Mouse (Mus musculus) hindbrain, embryonic 13.5 days (tissue): ENCODE measurements around the gene Cntfr. TPM values are rescaled to one million over a fixed set of nuclear protein-coding genes. Genes with fewer than 3 reads are reported as not detected.
"Not testable (repeated sequence)": the region's sequence is repeated elsewhere in the genome, so short reads cannot be mapped to it uniquely, and the experiment has no call there.

Experiments used
- ATAC-seq: fragments of 200-750 bp; cut with Nextera tagmentation; 2 replicates; pipeline ENCODE4 v1.8.0; 2017; ENCODE audit warnings: moderate TSS enrichment; ENCODE audit not compliant: low FRiP score
- H3K27ac ChIP-seq: fragments of 300-500 bp; sonication (generic); 2 replicates; pipeline ENCODE4 v1.5.1; 2015; ENCODE audit warnings: inconsistent platforms, mild to moderate bottlenecking, moderate library complexity
- H3K27me3 ChIP-seq: fragments of 300-500 bp; sonication (generic); 2 replicates; pipeline ENCODE4 v1.6.1; 2015; ENCODE audit warnings: mild to moderate bottlenecking, inconsistent platforms
- H3K36me3 ChIP-seq: fragments of 300-500 bp; sonication (generic); 2 replicates; pipeline ENCODE4 v1.6.1; 2015; ENCODE audit warnings: mild to moderate bottlenecking, inconsistent platforms
- H3K4me1 ChIP-seq: fragments of 300-500 bp; sonication (generic); replicated peaks from 2 replicates; pipeline ENCODE4 v1.6.1; 2015; ENCODE audit warnings: inconsistent platforms
- H3K4me2 ChIP-seq: fragments of 300-500 bp; sonication (generic); 2 replicates; pipeline ENCODE4 v1.6.1; 2015; ENCODE audit warnings: inconsistent platforms, mild to moderate bottlenecking, moderate library complexity
- H3K4me3 ChIP-seq: fragments of 300-500 bp; sonication (generic); 2 replicates; pipeline ENCODE4 v1.5.1; 2015; ENCODE audit warnings: mild to moderate bottlenecking, inconsistent platforms
- H3K9ac ChIP-seq: fragments of 300-500 bp; sonication (generic); 2 replicates; pipeline ENCODE4 v1.6.1; 2015; ENCODE audit warnings: mild to moderate bottlenecking, inconsistent platforms
- H3K9me3 ChIP-seq: fragments of 300-500 bp; sonication (generic); 2 replicates; pipeline ENCODE4 v1.6.1; 2016; ENCODE audit warnings: inconsistent platforms
- WGBS: fragments of 180-500 bp; shearing (Covaris S2); methylation state at CpG from one replicate; pipeline ENCODE4 v1.1.7; 2015; 5-methylcytosine and 5-hydroxymethylcytosine counted together
- polyA plus RNA-seq: library from polyadenylated mRNA; unstranded; fragments of >200 nt; fragmentation: Nextera tagmentation; extraction: Ambion mirVana; gene quantifications from 2 replicates; pipeline ENCODE4 v1.2.1, GENCODE M21; 2015

The Cntfr gene
- polyA plus RNA-seq, 1 experiment from 2014 or later, result 24.4 TPM

GRCm38 (mm10) chr4:41705922-41706754 lies 9.2 kb upstream of the Cntfr start:
- Histone ChIP-seq H3K27ac (peak overlapping the region; percentile 55), H3K4me3 (no peak overlapping the region), H3K27me3 (0 out of 2 replicates have a peak, but pooled peaks cover 6% of the 10 kb centered on the region), H3K9me3 (no peaks in the 10 kb centered on the region), H3K36me3 (peaks cover 5% of the 10 kb centered on the region; the same call in 1 of the 2 replicates), H3K4me2 (peak overlapping the region; percentile 35), H3K9ac (peak overlapping the region; percentile 35; the same call in 1 of the 2 replicates), H3K4me1 (peaks cover 37% of the 10 kb centered on the region)
- 56% methylated on average over 19 of the region's 19 CpGs for WGBS
- ATAC-seq, result peak; percentile 11; the same call in 1 of the 2 replicates

- H3K27me3 ChIP-seq, result 0 out of 2 replicates have a peak, but pooled peaks cover 6% of the 10 kb centered on the region
- ATAC-seq, result no peak
- H3K36me3 ChIP-seq, result no peaks in the 10 kb centered on the region
- H3K27ac ChIP-seq, result no peak overlapping the region
- H3K9me3 ChIP-seq, result no peaks in the 10 kb centered on the region
- no peak overlapping the region for H3K4me3 ChIP-seq
- 6% methylated on average over 5 of the region's 5 CpGs for WGBS
- no peak overlapping the region for H3K4me2 ChIP-seq
- H3K4me1 ChIP-seq, result peaks cover 33% of the 10 kb centered on the region
- no peak overlapping the region for H3K9ac ChIP-seq
These were observed 7.8 kb upstream of the Cntfr start for GRCm38 (mm10) chr4:41704651-41705050.

DNA sequence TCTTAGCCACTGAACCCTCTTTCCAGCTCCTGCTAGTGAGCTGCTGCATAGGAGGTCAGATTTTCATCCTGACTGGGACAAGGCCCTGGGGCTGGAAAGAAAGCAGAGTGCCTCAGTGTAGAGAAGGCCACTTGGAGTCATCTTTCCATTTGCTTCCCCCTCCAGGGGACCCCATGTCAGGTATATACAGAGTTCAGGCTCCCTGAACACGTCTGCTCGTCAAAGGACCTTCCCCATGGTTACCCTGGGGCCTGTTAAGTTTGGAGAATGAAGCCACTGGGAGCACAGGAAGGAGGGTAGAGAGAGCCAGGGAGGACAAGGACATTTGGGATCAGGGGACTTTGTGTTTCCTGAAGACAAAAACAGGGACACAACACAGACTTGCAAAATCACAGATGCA lies 5.3 kb upstream of the Cntfr start:
- not testable (repeated sequence) for H3K27ac ChIP-seq, ATAC-seq, H3K4me3 ChIP-seq, H3K27me3 ChIP-seq, H3K9me3 ChIP-seq, H3K4me2 ChIP-seq, H3K9ac ChIP-seq, H3K36me3 ChIP-seq
- H3K4me1 ChIP-seq, result peaks cover 18% of the 10 kb centered on the region
- WGBS, result 79% methylated on average over 2 of the region's 2 CpGs

- H3K4me3 ChIP-seq, H3K4me1 ChIP-seq, H3K9me3 ChIP-seq, ATAC-seq, H3K9ac ChIP-seq, H3K27me3 ChIP-seq, H3K27ac ChIP-seq, H3K4me2 ChIP-seq, H3K36me3 ChIP-seq: not testable (repeated sequence)
- 66% methylated on average over 4 of the region's 8 CpGs for WGBS
These were observed 3.3 kb upstream of the Cntfr start for GRCm38 (mm10) chr4:41700224-41700623.

- not testable (repeated sequence) for H3K9ac ChIP-seq, ATAC-seq, H3K4me3 ChIP-seq, H3K36me3 ChIP-seq, H3K4me1 ChIP-seq, H3K27me3 ChIP-seq, H3K27ac ChIP-seq, H3K9me3 ChIP-seq
- peak within 1 kb of the TSS; percentile 39 for H3K4me2 ChIP-seq
- 83% methylated on average over 10 of the region's 10 CpGs for WGBS
These were observed 2.9 kb upstream of the Cntfr start, which contains the start of gene Il11ra1 for GRCm38 (mm10) chr4:41699783-41700182. Gene Il11ra1 (plus strand): TSS chr4:41699989.

DNA sequence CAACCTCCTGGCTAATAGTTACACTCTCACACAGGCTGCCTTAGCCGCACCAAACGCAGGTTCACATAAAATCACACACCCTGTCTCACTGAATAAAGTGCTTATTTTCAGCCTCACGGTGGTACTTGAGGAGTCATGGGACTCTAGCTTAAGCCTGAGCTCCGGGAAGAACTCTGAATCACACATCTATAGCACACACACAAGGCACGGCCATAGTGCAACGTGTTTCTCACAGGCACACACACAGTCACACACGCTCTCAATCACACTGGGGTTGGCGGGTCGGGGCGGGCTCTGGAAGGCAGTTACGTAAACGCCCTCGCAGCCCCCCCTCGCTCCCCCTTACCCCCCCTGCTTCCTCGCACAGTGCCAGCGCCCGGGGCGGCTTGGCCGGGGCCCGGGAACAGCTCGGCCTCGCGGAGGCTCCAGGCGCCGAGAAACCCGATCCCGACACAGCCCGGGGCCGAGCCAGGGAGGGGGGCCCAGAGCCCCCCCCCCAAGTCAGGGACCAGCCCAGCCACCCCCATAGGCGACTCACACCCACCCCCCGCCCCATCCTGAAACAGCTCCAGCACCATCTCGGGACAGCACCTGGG lies 1.6 kb upstream of the Cntfr start:
- WGBS, result 7% methylated on average over 23 of the region's 32 CpGs
- not testable (repeated sequence) for H3K9ac ChIP-seq, H3K27ac ChIP-seq, H3K4me3 ChIP-seq, ATAC-seq, H3K36me3 ChIP-seq, H3K27me3 ChIP-seq, H3K9me3 ChIP-seq, H3K4me1 ChIP-seq
- H3K4me2 ChIP-seq, result peak overlapping the region; percentile 39

- not testable (repeated sequence) for H3K9ac ChIP-seq, H3K4me1 ChIP-seq, H3K4me3 ChIP-seq, H3K9me3 ChIP-seq, H3K27ac ChIP-seq, H3K36me3 ChIP-seq, H3K27me3 ChIP-seq, ATAC-seq, H3K4me2 ChIP-seq
- 9% methylated on average over 12 of the region's 15 CpGs for WGBS
These were observed 437 bp downstream of the Cntfr start for GRCm38 (mm10) chr4:41696452-41696851.

DNA sequence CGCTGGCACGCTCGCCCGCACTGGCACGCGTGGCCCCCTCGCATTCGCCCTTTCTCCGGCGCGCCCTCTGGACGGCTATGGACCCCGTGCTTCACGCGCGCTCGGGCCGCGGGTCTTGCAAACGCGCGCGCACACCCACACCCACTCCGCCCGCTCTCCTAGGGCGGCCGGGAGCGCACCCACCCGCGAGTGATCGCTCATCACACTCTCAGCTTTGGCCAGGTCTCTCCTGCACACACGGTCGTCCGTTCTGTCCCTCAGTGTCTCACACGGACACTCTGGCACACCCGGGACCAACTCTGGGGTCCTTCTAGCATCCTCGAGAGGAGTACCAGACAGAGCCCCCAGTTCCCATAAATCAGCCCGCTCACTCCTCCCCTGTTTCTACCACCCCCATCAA lies 1.1 kb downstream of the Cntfr start:
- H3K27me3 ChIP-seq, H3K36me3 ChIP-seq, ATAC-seq, H3K9ac ChIP-seq, H3K4me1 ChIP-seq, H3K27ac ChIP-seq, H3K9me3 ChIP-seq: not testable (repeated sequence)
- 1% methylated on average over 22 of the region's 38 CpGs for WGBS
- peak overlapping the region; percentile 42 for H3K4me2 ChIP-seq
- H3K4me3 ChIP-seq, result peak overlapping the region; percentile 25

GRCm38 (mm10) chr4:41693511-41693910 lies 3.4 kb downstream of the Cntfr start:
- H3K36me3 ChIP-seq, ATAC-seq, H3K27ac ChIP-seq, H3K9ac ChIP-seq, H3K9me3 ChIP-seq, H3K27me3 ChIP-seq: not testable (repeated sequence)
- WGBS, result 8% methylated on average over 4 of the region's 4 CpGs
- H3K4me1 ChIP-seq, result peaks cover 14% of the 10 kb centered on the region
- H3K4me2 ChIP-seq, result peak overlapping the region; percentile 46
- H3K4me3 ChIP-seq, result peak overlapping the region; percentile 22

GRCm38 (mm10) chr4:41690014-41690413 lies 6.9 kb downstream of the Cntfr start:
- WGBS, result no CpG with 5 or more reads among the region's 4 CpGs
- H3K27me3 ChIP-seq, H3K4me3 ChIP-seq, H3K27ac ChIP-seq, ATAC-seq, H3K36me3 ChIP-seq, H3K9me3 ChIP-seq, H3K9ac ChIP-seq, H3K4me2 ChIP-seq: not testable (repeated sequence)
- H3K4me1 ChIP-seq, result peaks cover 19% of the 10 kb centered on the region

DNA sequence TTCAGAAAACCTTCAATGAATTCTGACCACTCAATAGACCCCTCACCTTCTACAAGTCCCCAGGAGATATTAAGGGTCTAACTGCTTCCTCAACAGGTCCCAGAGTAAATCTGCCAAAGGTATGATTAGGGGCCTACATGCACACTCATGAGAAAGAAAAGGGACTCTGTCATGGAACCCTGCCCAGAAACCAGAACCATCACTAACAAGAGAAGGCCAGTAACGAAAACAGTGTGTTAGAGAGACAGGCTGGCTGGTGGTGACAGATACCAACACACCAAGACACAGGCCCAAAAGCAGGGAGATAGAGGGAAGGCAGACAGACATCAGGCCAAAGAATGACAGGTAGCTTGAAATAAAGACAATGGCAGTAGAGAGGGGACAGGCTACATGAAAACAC lies 8.3 kb downstream of the Cntfr start:
- H3K4me3 ChIP-seq, H3K27me3 ChIP-seq, H3K4me2 ChIP-seq, ATAC-seq, H3K9me3 ChIP-seq, H3K36me3 ChIP-seq, H3K9ac ChIP-seq: not testable (repeated sequence)
- H3K27ac ChIP-seq, result peak overlapping the region; percentile 64
- H3K4me1 ChIP-seq, result peaks cover 25% of the 10 kb centered on the region
- WGBS, result 41% methylated on average over 1 of the region's 1 CpGs

- WGBS, result 9% methylated on average over 9 of the region's 10 CpGs
- H3K4me2 ChIP-seq, H3K9ac ChIP-seq, H3K9me3 ChIP-seq, ATAC-seq, H3K4me3 ChIP-seq, H3K27me3 ChIP-seq, H3K36me3 ChIP-seq: not testable (repeated sequence)
- H3K27ac ChIP-seq, result peak overlapping the region; percentile 58
- H3K4me1 ChIP-seq, result peaks cover 38% of the 10 kb centered on the region
These were observed 10.9 kb downstream of the Cntfr start for GRCm38 (mm10) chr4:41685882-41686492.
